Mouse (Mus musculus) small intestine, adult 2 months (tissue): ENCODE results near the gene 1500009L16Rik.

ENCODE experiments used
- CTCF ChIP-seq: fragments of 200-500 bp; IDR thresholded peaks from 2 replicates; pipeline ENCODE4 v1.5.1; 2012; ENCODE audit warnings: low read depth, mild to moderate bottlenecking, control low read depth, inconsistent platforms, low read length, moderate library complexity, mixed read lengths; ENCODE audit not compliant: insufficient replicate concordance, insufficient read length; ENCODE audit errors: extremely low read depth
- POLR2A ChIP-seq: fragments of 200-500 bp; IDR thresholded peaks from 2 replicates; pipeline ENCODE4 v1.6.1; 2012; ENCODE audit warnings: low read depth, mild to moderate bottlenecking, control low read depth, inconsistent platforms, low read length, moderate library complexity

DNA sequence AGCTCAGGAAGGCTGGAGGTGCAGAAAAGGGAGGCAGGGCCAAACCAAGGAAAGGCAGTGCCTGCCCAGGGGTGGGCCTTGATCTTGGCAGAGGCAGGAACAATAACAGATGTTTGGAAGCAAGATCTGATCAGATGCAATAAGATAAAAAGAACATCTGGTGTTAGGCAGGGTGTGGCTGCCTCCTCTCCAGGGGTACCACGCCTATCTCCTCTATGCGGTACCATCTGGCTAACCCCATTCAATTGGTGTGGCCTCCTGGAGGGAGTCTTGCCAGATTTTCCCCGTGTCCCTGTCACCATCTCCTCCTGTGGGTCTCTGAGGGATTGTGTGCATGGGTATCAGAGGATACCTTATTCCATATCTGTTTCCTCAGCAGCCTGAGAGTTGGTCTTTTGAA lies 12.7 kb upstream of the 1500009L16Rik start:
- no peak for TF ChIP-seq POLR2A
- TF ChIP-seq CTCF: no peak
